Mouse (Mus musculus): ENCODE measurements around the gene Gpsm3.
A peak's percentile ranks its signal among the peaks of the same experiment; 100 is the strongest.

Gene Gpsm3

DNA sequence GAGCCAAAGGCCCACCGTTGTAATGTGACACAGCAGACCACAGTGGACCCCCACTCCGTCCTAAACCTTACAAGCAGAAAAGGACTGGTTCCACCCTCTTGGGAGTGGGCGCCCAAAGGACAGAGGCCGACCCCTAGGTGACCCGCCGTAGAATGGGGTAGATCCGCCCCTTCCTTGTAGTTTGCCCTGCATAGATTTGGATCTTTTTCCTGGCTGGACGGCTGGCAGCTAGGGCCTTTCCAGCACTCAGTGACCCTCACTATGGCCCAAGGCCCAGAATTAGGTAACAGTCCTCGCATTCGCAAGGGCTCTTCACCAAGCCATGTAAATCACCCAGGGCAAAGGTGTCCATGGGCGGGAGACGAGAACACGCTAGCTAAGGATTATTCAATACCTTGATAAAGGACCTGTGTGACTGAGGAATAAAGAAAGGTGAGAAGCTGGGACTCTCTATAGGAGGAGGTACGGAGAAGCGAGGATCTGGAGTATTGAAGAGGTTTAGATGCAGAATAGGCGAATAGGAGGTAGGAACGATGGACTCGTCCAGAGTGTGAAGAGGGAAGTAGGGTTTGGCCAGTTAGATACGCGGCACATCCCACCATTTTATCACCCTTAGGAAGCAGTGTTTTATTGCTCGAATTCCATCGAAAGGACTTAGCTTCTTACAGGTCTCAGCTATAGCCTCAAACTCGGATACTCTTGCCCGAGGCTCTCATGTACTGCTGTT lies 15.1 kb downstream of the Gpsm3 start:
- no peak for DNase-seq

DNA sequence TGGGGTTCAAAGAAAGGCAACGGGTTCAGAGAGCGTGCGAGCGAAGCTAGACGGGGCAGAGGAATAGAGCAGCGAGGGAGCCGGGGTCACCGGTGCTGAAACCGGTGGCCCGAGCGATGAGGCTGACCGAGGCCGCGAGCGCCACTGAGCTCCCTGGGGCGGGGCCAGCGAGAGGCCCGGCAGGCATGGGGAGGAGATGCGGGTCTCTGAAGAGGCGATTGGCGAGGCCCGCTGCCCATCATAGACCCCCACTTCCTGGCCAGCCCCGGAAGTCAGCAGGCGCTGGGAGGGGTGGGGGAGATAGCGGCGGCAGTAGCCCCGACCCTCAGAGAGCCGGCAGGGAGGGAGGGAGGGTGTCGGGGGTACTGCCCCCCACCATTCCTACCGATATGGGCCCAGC lies 16.0 kb downstream of the Gpsm3 start:
- DNase-seq = peak; percentile 96

DNA sequence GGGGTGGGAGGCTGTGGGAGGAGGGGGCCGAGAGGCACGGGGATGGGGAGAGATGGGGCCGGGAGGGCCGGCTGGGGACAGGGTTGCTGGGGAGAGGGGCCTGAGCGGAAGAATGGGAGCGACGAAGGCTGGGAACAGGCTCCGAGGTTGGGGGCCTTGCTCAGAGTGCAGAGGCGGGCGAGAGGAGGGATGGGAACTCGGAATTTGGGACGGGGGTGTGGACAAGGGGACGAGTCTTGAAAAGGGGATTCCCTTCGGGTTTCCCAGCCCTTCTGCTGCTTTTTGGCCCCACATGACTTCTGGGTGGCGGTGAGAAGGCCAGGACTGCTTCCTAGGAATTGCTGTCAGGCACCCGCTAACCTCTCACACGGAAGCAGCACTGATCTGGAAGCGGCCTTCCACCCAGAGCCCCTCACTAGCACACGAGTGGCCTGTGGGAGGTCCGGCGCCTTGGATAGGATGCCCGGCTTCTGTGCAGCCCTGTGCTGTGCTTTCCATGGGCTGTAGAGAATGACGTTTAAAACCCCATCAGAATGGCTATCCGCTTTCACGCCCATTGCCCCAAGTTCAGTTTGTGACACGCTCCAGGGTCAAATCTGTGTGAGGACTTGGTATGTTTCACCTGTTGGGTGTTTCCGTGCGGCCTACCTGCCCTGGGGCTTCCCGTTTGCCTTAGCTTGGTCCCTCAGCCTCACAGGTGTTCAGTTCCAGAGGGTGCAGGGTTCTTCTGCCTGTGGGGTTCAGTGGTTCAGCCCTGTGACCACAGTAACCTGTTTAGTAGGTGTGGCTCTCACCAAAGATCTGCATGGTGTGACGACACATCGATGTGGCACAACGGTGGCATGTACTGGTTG lies 16.8 kb downstream of the Gpsm3 start:
- peak; percentile 39 for DNase-seq

DNA sequence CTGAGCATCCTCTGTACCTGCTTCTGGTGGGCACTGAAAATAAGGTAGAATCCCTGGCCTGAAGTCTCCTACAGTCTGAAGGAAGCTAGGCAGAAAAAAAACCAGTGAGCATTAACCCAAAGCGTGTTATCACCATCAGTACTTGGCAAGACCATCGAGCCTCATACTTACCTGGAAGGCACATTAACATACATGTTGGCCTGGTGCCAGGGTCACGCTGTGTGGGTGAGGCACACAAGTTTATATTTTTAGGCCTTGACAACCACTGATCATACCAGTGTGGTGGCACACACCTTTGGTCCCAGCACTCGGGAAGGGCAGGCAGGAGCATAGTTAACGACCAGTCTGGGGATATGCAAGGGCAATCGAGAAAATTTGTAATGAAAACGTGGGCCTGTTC lies 18.4 kb downstream of the Gpsm3 start:
- DNase-seq = no peak

DNA sequence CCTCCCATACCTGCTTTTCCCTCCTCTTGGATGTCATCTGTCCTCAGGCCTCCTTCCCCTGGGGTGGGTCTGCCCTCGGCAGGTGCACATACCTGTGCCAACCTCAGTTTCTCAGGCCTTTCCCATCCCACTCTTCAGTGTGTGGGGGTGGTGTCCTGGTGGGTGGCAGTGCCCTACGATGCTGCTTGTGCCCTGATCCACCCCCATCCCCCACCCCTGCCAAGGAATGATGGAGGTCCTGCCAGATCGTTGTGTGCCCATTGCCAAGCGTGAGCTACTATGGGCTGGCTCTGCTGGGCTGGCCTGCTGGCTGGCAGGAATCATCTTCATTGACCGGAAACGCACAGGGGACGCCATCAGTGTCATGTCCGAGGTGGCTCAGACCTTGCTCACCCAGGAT lies 21.4 kb downstream of the Gpsm3 start:
- DNase-seq = no peak

DNA sequence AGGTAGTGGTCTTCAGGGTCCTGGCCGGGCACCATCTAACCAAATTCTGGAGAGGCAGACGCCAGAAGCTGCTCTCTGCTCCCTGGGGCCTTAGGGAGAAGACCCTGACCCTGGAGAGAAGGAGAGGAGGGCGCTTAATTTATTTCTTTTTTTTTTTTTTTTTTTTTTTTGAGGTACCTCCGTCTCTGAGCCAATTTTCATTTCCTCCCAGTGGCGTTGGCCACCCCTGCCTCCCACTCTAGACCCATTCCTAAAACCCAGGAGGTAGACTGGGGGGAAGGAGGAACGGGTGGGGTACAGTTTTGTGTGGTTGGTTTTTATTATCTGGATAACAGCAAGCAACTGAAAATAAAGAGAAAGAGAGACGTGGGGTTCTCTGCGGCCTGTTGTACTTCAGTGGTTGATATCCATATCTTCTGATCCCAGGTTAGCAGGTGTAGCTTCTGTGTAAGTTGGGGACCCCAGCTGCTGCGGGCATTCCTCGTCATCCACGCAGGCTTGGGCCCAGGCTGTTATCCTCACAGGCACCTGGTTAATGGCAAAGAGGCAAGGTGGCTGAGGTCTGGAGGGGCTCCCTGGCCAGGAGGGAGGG lies 23.5 kb downstream of the Gpsm3 start:
- peak; percentile 36 for DNase-seq

DNA sequence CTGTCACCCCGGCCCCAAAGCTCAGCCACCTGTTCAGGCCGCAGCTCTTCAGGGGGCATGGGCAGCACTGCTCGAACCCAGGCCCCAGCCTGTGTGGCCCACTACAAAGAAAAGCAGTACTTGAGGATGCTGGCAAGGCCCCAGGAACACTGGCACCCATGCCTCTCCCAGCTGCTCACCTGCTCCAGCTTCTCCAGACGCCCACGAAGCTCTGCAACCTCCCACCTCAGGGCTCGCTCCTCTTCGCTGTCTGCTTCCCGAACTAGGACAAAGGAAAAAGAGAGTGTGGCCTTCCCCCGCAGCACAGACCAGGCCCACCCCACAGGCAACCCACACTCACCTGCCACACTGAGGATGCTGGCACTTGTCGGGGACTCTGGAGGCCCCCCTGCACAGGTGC lies 24.2 kb downstream of the Gpsm3 start:
- DNase-seq = no peak

DNA sequence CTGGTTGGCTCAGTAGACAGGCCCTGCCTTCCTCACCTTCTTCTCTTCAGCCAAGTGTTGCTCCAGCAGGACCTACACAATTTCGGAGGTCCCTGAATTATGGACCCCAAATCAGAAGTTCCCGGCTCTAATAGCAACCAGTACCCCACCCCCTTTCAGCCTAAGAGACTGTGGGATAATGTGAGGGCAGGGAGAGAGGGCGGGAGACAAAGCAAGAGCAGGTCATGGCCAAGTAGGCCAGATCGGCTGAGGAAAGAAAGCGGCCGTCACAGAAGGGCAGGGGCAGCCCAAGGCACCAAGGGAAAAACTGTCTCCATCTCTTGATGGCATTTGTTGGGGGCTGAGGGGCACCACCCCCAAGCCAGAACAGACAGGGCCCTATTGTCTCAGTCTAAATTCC lies 26.3 kb downstream of the Gpsm3 start, which contains the start of gene Egfl8:
TSS of gene Egfl8 (minus strand) at position 101 of the 400 bp plus-strand sequence.
- no peak for DNase-seq

DNA sequence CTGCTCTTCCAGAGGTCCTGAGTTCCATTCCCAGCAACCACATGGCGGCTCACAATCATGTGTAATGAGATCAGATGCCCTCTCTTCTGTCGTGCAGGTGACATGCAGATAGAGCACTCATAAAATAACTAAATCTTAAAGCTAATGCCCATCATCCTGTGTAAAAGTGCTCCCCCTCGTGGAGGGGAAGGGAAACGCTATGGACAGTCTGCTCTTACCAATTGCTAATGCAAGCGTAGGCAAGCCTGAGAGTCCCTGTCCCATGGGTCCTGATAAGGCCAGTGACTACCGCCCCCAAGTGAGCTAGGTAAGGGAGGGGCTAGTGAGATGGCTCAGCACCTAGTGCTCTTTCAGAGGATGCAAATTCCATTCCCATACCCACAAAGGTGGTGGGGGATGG lies 29.4 kb downstream of the Gpsm3 start:
- peak; percentile 82 for DNase-seq

DNA sequence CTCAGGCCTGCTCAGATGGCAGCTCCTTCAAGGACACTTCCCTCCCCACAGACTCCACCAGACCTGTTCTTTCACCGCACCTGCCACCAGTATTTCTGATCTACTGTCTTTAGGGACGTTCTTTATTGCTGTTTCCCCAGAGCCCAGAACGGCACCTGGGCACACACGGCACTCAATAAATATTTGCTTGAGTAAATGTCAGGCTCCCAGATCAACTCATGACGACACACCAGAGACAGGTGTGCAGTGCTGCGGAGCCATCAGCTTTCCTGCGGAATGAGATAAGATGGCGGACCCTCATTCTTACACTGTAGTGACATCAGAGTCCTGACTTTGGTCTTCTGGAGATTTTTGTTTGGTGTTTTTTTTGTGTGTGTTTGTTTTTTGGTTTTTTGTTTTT lies 31.4 kb downstream of the Gpsm3 start:
- no peak for DNase-seq

DNA sequence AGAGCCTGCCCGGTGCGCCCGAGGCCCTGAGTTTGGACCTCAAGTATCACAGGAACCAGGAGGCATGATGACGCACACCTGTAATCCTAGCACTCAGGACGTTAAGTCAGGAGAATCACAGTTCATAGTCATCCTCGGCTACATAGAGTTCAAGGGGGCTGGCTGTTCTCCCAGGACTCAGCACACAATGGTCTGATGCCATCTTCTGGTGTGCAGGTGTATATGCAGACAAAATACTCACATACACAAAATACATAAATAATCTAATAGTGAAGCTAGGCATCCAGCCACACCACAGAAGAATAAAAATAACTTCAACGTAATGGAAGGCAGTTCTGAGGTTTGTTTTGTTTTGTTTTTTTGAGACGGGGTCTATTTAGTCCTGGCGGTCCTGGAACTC lies 33.6 kb downstream of the Gpsm3 start:
- DNase-seq = no peak

DNA sequence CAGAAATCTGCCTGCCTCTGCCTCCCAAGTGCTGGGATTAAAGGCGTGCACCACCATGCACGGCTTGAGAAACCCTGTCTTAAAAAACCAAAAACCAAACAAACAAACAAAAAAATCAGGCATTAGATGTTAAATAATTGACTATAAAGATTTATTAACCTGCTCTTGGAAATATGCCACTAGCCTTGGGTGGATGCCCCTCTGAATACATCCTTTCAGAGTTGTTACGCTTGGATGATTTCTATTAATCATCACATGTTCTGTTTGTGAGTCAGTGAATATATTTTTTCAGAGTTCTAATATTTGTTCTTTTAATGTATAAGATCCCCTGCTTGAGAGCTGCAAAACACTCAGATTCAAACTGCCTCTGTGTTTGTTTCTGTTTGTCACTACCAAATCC lies 35.4 kb downstream of the Gpsm3 start:
- no peak for DNase-seq

DNA sequence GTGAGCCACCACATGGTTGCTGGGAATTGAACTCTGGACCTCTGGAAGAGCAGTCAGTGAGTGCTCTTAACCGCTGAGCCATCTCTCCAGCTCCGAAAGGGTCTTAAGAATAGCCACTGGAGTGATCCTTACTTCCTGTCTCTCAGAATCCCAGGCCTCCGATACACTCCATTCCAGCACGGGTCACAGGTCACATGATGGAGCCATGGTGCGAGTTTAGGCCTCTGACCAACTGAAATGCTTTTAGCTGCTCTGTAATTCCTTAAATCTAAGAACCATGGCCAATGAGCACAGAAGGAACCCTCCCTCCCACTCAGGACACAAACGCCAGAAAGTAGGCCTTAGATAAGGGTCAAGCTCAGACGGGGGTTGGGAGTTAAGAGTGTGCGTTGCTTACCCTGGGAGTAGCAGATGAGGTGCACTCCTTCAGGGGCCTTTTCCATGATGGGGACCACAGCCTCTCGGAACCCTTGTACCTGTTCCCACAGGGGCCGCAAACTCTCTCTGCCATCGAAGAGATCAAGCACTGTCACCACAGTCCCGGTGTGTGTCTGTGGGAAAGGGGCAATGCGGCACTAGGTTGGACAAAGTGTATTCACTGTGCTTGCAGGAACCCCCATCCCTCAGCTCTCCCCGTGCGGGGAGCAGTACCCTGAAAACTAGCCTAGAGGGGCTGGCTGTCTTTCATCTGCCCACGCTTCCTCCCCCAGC lies 36.6 kb downstream of the Gpsm3 start:
- no peak for DNase-seq

DNA sequence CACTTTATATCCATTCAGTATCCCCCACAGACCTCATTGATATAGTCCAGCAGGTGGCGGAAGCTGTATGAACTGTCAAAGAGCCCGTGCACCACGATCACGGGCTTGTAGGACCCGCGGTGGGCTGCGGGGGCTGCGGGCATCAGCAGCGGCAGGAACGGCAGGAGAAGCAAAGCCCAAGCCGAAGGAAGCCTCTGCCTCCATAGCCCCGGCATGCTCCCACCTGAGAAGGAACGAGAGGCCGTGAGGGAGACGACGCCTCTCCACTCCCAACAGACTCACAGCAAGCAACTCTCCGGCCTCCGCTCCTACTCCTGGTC lies 37.1 kb downstream of the Gpsm3 start:
- peak; percentile 26 for DNase-seq

DNA sequence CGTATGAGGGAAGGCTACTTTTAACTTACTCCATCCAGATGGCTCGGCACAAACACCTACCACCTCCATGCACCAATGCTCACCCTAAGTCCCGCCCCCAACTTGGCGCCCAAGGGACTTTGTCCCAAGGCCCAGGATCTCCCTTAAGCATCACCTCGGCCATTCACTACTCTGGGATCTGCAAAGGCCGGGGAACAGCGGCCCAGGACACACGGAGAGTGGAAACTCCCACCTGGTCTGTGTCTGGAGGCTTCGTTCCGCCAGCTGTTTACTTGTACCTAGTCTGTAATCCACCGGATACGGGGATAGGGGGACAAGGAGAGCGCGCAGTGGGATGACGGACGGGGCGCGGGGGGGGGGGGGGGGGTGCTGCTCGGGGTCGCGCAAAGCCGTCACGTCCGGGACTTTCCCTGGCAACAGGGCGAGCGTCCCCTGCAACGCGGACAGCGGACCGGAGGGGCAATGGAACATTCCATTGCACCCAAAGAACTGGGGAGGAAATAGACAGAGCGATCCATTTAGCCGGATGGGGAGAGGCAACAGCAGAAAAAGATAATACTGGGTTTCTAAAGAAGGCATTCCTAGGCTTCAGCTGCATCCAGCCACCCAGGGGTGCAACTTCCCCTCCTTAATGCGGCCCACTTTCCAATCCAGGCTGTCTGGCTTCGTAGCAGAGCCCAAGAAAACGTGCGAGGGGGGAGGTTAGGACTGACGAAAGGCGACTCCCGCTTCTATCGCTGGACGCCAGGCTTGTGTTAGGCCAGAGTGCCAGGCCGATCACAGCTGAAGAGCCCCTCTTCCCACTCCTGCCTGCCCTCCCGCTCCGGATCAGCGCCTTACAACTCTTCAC lies 37.7 kb downstream of the Gpsm3 start:
- peak; percentile 83 for DNase-seq

DNA sequence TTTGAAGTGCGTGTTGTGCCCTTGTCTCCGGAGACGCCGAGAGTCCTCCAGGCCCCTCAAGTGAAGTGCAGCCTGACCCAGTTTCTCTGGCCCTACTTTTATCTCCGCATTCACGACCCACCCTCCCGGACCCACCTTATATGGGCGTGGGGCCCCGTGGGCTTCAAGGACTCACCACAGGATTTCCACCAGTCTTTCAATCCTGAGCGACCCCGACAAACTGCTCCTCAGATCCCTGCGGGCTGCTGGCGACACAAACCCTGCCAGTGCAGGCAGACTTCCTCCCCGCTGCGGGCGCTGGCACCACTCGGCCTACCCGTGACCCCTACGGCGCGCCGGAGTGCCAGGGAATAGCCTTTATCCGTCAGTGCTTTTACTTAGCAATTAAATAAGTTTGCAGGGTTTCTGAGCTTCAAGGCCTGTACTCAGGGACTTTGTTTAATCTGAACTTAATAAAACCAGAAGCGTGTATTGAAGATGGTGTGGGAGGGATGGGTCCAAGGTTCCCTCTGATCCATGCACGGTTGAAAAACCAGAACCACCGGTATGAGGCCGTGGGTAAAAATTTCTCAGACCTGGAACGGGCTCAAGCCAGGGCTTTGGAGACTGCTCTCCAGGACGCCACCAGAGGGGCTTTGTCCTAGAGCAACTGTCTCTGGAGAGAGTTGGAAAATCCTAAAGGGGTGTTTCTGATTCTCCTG lies 38.5 kb downstream of the Gpsm3 start, which contains the start of gene Ppt2:
TSS of gene Ppt2 (minus strand) at position 568 of the 701 bp plus-strand sequence.
- peak; percentile 34 for DNase-seq

DNA sequence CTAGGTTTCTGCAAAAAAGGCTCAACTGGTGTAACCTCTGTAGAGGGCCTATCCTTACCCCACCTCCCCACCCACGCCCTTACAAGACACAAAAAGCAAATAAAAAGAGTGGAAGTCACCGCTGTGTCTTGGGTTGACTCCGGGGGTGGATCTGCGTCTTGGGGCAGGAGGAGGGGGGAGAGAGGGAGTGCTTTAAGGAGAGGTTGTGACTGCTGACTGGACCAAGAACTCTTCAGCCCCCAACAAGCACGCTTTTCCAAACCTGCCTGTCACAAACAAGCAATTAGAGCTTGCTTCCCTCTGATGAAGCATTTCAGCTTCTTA lies 39.0 kb downstream of the Gpsm3 start:
- no peak for DNase-seq

DNA sequence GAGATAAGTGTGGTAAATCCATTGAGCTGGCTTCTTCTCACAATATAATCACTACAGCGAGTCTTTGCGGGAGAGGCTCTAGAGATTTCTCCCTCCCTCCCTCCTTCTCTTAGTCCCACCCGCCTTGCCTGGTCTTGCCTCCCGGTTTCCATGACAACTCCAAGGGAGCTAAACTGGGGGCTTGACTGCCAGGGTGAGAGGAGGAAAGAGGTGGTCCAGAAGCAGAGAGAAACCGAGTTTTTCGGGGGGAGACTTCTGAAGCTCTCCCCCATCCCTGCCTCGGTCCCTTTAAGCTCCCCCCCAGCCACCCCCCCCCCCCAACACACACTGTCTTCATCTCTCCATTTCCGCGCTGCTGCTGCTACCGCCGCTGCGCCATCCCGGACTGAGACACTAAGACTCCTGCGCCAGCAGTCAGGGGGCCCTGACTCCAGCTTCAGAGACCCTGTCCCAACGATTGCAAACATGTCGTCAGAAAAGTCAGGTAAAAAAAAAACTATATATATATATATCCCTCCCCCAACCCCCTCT lies 39.7 kb downstream of the Gpsm3 start, which contains the start of gene Prrt1:
TSS of gene Prrt1 (plus strand) at position 313 of the 531 bp plus-strand sequence.
- no peak for DNase-seq

DNA sequence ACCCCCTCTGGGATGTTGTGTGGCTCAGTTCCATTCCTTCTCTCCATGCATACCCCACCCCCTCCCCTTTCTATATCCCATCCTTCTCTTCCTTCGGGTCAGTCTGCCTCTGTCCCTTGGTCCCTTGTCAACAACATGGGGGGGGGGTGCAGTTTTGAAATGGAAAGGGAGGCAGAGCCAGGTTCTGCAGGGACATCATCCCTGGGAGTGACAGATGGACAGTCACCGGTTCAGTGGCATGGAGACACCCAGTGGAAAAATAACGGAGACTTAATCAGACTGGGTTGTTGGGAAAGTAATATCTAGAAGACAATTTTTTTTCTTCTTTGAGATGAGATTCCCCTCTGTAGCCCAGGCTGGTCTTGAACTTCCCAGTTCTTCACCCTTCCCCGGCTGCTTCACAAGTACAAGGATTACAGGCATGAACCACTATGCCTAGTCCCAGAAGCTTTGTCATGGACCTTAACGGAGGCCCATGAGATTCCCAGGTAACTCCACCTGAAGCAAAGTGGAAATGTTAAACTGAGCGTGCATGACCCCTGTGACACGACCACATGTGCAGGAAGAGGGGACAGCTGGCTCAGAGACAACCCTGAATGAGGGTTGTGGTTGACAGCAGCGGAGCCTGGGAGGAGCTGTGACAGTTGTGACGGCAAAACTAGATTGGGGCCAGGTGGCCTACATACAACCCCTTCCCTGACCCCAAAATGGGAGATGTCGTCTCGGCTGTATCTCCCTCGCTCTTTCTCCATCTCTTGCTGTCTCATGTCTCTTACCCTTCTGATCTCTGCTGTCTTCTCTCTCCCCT lies 40.4 kb downstream of the Gpsm3 start:
- no peak for DNase-seq

DNA sequence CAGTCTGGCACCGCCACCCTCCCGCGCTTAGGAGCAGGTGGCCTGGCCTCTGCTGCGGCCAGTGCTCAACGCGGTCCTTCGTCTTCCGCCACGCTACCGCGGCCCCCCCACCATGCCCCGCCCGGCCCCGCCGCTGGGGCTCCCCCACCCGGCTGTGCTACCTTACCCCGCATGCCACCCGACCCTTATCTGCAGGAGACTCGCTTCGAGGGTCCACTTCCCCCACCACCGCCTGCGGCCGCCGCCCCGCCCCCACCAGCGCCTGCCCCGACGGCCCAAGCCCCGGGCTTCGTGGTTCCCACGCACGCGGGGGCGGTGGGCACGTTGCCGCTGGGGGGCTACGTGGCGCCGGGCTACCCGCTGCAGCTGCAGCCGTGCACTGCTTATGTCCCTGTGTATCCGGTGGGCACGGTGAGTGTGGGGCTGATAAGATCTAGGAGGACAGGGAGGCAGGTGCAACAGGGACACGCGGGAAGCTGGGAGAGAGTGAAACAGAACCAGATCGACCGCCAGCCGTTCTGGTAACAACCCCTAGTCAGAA lies 41.2 kb downstream of the Gpsm3 start:
- DNase-seq = no peak

Data from liver (tissue).